Mouse (Mus musculus) gastrocnemius, postnatal 25 days (tissue): ENCODE measurements around the gene Rnh1. TPM values are rescaled to one million over a fixed set of nuclear protein-coding genes. Genes with fewer than 3 reads are reported as not detected.

Experiments used
- DNase-seq: peaks from one replicate; pipeline ENCODE4 v3.0.0; 2022
- total RNA-seq, 2 experiments: library from RNA; stranded (reverse); gene quantifications; 1 replicate in 1 of 2; 2 replicates in 1 of 2; pipeline ENCODE4 v1.2.3; 2021

The Rnh1 gene
- total RNA-seq, 2 experiments from 2014 or later = 38.8 to 51.5 TPM

DNA sequence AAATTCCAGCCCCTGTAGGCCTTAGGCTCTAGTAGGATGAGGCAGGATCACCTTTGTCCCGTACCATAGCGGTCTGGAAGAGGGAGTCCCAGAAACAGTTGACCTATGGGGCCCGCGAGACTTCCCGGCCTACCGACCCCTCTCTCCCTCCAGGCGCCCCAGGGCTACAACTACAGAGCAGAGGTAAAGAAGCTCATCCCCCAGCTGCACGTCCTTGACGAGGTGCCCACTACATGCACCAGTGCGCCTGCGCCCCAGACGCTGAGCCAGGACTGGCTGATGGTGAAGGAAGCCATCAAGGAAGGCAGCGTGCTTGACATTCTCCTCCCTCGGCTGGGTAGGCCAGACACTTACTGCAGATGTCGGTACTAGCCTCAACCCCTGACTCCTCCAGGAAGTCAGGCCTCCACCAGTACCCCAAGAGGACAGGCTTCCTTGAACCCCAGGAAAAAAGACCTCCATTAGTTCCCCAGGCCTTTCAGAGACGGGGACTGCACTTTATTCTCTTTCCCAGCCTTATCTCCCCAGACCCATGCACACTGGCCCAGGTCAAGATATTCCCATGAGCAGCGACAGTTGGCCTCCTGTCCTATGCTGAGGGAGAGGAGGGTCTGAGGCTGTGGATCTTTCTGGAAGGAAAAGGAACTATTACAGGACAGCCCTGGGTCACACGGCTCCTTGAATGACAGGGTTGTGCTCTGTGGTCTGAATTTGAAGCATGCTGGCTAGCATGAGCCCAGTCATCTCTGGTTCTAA, 33.7 kb upstream of the Rnh1 start:
- no peak for DNase-seq

DNA sequence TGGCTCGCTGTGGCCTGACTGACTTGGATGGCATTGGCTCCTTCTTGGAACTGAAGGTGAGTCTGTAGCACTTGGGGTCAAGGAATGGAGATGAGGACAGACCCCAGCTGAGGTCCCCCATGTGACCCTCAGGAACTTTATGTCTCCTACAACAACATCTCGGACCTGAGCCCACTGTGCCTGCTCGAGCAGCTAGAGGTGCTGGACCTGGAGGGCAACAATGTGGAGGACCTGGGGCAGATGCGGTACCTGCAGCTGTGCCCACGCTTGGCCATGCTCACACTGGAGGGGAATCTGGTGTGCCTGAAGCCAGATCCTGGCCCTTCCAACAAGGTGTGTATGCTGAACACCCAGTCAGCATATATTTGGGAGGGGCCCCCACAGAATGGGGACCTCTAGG, 32.8 kb upstream of the Rnh1 start:
- no peak for DNase-seq

DNA sequence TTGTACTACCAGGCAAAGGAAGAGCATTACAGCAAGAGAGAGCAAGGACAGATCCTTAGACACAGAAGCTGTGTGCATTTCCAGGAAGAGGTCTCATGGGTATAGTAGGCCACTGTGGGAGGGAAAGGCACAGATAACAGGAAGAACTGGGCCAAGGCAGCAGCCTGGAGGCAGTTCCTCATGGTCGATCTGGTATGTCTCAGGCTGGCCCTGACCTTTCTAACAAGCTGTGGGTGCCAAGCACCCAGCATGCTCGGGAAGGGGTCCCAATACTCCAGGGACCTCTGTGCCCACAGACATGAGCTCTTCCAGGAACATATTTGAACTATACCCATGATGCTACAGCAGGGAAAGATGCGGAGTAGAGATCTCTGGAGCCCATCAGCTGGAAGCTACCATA, 31.9 kb upstream of the Rnh1 start:
- DNase-seq = no peak

DNA sequence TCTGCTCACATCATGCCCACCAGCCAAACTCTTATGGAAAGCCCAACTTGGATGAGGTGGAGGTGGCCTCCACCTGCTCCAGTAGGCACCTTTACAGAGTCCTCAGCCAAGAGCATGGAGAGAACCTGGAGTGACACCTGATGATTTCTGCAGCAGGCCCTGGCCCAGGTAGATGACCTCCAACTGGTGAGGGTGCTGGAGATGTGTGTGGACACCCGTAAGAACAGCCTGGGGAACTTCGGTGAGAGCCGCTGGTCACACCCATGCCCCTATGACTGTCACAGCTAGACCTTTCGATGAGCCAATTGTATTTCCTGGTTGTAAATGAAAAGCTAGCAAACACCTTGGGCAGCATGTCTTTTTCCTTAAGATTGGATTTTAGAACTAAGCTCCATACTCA, 25.5 kb upstream of the Rnh1 start:
- no peak for DNase-seq

DNA sequence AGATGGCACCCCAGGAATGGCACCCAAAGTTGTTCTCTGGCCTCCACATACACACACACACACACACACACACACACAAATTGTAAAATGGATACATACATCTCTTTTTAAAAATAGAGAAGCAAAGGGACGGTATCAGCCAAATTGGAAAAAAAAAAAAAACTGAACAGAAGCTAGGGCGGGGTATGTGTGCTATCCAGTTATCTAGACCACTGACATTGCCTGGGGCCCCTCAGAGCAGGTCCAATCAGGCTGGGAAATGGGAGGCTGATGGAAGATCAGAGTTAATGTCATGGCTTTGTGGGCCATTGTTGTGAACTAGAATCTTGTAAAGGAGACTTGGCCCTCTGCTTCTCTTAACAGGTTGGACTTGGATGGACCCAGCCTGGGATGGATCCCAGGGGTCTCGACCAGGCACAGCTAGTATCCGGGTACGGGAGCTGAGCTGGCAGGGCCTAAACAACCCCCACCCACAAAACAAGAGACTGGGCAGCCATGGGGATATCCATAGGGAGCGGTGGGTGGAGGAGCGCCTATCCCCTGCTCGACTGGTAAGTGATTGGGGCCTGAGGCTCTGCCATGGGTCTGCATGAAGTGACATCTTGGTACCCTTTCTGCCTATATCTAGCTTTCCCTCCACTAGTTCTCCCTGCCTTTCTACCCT, 24.1 kb upstream of the Rnh1 start:
- DNase-seq = no peak

DNA sequence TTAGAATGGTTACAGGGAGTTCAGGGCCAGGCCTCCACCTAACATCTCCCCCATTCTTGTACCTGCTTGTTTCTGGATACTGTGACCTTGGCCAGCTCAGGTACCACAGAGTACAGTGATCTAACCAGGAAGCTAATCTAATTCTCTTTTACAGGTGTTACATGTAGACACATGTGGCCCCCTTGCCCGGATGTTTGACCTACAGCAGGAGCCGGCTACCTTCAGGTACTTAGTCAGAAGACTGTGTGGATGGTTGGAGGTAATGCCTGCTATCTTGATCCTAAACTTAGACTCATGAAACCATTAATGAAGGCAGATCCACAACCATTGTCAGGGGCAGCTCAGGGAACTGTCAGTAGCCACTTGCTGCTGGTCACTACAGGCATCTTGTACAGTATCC, 23.1 kb upstream of the Rnh1 start:
- no peak for DNase-seq

DNA sequence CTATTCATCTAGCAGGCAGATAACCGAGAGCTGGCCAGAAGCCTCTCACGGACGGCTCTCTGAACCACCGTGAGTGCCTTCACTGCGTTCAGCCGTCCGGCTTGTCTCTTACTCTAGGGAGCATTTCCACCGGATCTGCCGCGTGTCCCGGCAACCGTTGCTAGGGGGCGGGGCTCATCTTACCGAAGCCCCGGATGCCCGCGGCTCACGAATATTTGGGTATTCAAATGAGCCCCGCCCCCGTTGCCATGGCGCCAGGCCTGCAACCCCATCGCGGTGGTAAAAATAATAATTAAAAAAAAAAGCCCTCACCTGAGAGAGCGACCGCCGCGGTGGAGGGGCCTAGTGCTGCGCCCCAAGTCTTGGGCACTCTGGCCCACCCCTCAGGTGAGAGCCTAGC, 22.2 kb upstream of the Rnh1 start:
- peak; percentile 77 for DNase-seq

DNA sequence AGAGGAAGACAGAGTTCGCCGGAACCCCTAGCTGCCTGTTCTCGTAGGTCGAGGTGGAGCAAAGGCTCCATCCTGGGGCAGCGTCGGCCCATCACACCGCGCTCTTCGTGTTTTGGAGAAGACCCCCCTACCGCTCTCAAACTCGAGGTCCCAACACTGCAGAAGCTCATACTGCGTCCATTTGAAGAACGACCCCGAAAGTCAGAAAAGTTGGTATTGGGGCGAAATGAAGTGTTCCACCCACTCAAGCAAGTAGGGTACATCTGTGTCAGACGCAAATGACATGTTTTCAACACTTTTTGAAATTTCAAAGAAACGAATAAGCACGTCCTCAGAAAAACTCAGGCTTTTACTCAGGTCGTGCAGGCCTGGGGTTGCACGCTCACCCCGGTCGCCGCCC, 21.8 kb upstream of the Rnh1 start:
- no peak for DNase-seq

DNA sequence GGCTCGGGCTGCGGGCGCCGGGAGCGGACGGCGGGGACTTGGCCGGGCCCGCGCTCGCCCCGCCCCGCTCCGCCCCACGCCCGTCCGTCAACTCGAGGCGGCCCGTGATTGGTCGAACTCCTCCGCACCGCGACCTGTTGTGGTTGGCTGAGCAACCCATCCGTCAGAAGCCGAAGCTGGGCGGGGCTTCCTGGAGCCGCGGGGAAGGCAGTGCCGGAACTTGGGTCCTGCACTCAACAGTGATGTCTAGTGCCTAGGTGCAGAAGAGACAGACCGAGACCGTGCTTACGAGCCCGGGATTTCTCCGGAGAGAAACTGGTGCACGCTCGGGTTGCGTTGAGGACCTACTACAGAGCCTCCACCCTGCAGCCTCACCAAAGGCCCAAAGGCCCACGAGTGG, 21.3 kb upstream of the Rnh1 start, which contains the start of the genes Hras and Lrrc56:
Hras (minus strand) TSS at position 58 of the 400 bp plus-strand sequence.
Lrrc56 (plus strand) TSS at position 210 of the 400 bp plus-strand sequence.
- peak; percentile 97 for DNase-seq

DNA sequence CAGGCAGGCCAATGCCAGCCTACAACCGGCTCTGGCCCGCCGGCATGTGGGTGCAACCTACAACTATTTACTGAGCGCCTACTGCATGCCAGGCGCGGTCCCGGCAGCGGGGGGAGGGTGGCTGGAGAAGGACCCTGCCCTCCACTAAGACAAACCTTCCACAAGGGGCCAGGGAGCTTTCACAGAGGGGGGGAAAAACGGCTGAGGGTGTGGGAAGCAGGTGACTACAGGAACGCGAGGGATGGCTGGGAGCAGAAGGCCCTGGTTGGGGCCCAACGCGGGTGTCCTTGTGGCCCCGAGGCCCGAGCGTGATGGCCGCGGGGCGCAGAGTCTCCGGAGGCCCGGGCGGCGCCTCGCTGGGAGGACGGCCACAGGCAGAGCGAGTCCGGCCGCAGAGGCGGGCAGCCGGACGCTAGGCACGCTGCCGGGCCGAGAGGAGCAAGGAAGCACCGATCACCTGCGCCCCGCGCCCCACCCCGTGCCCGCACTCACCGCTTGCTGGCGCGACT, 20.7 kb upstream of the Rnh1 start:
- DNase-seq = peak; percentile 54

DNA sequence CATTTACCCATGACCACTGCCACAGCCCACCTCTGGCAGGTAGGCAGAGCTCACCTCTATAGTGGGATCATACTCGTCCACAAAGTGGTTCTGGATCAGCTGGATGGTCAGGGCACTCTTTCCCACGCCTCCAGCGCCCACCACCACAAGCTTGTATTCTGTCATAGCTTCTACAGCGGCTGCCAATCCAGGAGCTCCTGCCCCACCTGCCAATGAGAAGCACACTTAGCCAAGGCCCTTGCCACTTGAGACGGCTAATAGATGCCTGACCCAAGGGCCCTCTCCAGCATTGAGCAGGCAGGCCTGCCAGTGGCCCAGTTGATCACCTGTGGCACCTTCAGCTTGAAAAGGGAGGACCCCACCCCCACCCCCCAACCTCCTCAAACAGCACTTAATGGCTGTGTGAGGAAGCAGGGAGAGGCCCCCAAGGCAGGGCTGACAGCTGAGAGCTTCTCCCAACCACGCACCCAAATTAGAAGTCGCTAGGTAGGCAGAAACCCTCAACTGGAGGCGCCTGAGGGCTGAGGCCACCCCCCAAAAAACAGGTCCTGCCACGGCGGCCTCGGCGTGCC, 20.2 kb upstream of the Rnh1 start:
- peak; percentile 37 for DNase-seq

DNA sequence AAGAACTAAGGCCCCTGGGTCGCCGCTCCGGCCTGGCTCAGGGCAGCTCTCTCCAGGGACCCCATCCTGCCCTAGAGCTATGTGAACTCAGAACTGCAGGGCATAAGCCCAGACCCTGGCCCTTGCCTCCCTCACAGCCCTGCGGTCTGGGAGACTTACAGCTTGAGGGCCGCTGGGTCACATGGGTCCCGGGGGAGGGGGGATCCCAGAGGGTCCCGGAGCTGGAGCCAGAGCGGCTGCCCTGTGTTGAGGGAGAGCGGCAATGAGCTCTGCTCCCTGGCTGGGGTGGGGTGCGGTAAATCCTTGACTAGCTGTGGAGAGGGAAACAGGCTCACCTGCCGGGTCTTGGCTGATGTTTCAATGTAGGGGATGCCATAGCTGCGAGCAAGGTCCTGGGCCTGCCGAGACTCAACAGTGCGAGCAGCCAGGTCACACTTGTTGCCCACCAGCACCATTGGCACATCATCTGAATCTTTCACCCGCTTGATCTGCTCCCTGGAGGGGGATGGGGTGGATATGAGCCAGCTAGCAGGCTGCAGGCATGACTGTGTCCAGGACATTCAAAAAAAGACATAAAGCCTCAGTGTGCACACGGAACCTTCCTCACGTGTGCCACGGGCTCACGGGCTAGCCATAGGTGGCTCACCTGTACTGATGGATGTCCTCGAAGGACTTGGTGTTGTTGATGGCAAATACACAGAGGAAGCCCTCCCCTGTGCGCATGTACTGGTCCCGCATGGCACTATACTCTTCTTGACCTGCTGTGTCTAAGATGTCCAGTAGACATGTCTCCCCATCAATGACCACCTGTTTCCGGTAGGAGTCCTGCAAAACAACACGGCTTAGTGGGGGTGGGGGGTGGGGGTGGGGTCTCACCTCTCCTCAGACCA, 19.4 kb upstream of the Rnh1 start:
- no peak for DNase-seq

DNA sequence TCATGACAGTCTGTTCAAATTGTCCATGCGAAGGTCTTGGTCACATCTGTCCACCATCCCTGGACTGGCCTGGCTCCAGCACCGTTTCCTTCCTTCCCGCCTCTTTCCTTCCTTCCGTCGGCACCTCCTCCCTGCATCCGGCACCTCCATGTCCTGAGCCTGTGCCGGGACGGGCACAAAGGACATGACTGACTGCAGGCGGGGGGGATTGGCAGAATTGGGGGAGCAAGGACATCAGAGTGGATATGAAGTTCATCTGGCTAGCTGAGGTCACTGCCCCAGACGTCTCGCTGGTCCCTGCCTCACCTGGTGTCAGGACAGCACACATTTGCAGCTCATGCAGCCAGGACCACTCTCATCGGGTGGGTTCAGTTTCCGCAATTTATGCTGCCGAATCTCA, 18.4 kb upstream of the Rnh1 start:
- DNase-seq = no peak

DNA sequence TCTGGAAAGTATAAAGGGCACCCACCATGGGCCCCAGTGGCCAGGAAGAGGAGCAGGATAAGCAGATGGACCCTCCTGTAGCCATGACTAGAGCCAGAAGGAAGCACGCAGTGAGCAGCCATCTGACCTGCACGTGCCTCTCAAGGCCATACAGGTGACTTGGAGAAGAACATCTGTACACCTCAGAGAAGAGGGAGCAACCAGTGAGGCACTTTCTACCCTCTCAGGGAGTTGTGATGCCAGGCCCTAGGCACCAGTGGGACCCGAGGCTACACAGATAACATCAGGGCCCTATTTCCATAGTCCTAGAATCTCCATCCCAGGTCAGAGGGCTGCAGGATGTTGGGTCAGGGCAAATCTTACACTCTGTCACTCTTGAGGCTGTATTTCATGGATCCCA, 17.6 kb upstream of the Rnh1 start:
- DNase-seq = no peak

DNA sequence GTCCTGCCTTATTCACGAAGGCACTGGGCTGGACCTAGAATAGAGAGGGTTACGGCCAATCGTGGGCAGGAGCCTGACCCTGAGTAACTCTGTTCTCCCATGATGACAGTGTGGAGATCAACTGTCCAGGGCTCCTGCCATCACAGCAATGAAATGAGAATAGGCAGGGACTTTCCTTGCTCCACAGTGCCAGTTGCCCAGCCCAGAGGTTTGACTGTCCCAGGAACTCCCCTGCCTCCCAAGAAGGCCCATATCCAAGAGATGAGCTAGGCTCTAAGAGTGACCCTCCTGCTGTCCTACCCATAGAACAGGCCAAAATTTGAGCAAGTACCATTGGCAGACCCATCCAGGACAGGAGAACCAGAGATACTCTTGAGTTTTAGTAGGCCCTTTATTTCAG, 16.1 kb upstream of the Rnh1 start:
- DNase-seq = no peak

DNA sequence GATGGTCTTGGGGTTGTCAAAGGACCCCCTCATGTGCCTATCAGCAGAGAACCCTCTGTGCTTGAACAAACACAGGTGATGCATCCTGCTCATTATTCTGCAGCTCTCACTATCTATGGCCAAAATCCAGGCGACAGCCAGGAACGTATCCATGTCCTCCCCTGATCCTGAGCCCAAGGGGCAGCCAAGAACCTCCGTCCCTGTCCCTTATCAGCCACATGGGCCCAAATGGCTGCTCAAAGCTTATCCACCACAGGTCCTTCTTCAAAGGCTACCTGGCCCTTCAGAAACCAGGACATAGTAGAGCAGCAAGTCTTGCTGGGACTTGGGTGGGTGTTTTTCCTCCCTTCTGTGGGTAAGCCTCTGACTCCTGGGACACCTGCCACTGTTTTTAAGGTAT, 15.5 kb upstream of the Rnh1 start:
- no peak for DNase-seq

DNA sequence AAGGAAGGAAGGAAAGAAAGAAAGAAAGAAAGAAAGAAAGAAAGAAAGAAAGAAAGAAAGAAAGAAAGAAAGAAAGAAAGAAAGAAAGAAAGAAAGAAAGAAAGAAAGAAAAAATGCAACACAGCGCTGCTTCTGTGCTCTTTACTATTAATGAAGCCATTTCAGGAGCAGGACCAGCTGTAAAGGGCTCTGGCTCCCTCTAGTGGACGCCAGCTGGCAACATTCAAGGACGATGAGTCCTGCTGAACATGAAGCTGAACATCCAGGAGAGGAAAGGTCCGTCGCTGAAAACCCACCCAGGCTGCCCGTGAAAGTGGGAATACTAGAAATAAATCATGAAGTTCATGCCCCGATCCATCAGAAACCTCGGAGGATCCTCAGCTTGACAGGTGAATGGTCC, 3.5 kb upstream of the Rnh1 start:
- peak; percentile 71 for DNase-seq

DNA sequence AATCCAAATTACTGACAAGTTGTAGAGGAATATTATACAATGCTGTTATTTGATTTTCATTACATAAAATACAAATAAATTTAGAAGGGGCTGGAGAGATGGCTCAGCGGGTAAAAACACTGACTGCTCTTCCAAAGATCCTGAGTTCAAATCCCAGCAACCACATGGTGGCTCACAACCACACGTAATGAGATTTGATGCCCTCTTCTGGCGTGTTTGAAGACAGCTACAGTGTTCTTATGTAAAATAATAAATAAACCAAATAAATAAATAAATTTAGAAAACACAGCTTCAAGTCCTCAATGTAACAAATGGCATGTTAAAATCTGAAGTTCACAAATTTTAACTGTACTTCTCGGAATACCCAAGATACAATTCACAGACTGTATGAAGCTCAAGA, 2.4 kb upstream of the Rnh1 start:
- DNase-seq = no peak

DNA sequence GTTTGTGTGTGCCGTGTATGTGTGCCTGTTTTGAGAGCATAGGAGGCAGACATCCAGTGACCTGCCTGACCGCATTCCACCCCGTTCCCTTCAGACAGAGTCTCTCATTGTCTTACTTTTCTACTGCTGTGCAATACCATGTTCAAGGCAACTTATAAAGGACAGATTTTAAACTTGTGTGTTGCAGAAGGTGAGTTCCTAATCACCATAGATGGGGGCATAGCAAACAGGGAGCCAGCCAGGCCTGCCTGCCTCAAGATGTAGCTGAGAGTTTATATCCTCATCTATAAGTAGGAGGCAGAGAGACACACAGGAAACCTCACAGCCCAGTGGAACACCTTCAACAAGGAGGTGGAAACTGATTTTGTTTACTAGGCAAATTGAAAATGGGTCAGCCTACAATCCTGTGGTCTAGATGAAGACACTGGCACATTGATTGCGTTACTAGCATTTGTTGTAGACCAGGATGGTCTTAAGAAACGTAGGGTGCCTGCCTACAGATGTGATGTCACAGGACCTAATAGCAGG, 730 bp upstream of the Rnh1 start:
- DNase-seq = no peak

DNA sequence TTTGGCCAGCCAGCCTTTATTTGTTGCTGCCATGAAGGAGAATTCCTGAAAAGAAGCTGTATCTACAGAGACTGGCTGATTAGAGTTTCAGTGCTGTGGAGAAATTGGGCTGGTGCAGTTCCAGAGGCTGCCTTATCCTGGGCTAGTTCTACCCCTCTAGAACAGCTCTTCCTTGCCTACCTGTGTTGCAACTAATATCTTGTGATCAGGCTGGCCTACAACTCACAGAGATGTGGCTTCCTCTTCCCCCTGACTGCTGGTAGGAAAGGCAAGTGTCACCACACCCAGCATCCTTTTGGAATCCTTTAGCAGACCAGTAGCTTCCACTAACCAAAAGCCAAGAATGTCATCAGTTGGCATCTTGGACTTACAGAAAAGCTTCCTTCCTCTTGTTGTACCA, 2.8 kb downstream of the Rnh1 start:
- no peak for DNase-seq

DNA sequence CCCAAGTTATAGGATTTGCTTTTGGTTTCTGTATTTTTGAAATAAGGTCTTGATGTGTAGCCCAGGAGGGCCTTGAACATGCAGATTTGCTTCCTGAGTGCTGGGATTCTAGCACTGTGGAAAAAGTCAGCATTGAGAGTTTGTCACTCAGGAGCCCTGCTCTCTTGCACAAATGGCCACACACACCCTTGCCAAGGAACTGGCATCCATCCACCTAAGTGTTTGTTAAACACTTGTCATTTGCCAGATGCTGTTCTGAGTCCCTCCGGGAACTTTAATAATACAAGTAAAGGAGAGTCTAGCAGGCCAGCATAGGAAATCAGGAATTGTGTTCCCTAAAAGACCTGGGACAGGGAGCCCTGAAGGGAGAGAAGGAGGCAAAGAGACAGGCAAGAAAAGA, 3.4 kb downstream of the Rnh1 start:
- no peak for DNase-seq

DNA sequence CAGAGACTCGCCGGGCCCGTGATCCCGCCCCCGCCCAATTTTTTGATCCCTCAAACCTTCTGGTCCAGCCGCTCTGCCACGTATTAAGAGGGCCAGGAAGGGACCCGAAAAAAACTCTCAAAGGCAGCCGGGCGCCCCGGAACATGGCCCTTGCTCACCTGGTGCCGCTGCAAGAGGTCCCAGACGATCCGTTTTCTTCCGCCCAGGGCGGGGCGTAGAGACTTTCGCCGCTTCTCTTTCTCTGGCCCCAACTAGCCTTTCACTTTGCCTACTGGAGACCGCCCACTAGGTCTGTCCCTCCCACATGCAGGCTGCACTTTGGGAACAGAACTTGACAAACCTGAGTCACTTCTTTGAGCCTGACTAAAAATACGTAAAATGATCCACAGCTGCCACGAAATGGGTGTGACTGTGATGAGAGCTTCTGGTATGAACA, 4.1 kb downstream of the Rnh1 start:
- peak; percentile 63 for DNase-seq
